Mouse (Mus musculus) heart, embryonic 14.5 days (tissue): Measurements from ENCODE around the gene Mdm2. TPM values are rescaled to one million over a fixed set of nuclear protein-coding genes. Genes with fewer than 3 reads are reported as not detected.

Source experiments
- ATAC-seq: fragments of 200-750 bp; cut with Nextera tagmentation; 2 replicates; pipeline ENCODE4 v1.8.0; 2017; ENCODE audit warnings: low read depth, moderate TSS enrichment; ENCODE audit not compliant: insufficient number of reproducible peaks, insufficient read depth, low FRiP score
- H3K27ac ChIP-seq, 2 experiments: fragments of 200-500 bp in 1 of 2; fragments of 300-500 bp in 1 of 2; sonication (generic) in 1 of 2; replicated peaks in 1 of 2; 2 replicates each; pipeline ENCODE4 v1.5.1; 2012 to 2014; ENCODE audit warnings: low read depth in 2 of 2, low read length in 2 of 2, control low read depth in 1 of 2, mild to moderate bottlenecking in 1 of 2, mixed read lengths in 1 of 2; ENCODE audit not compliant: control insufficient read depth in 1 of 2, insufficient read depth in 1 of 2
- H3K27me3 ChIP-seq: fragments of 300-500 bp; sonication (generic); 2 replicates; pipeline ENCODE4 v1.6.1; 2014; ENCODE audit warnings: mild to moderate bottlenecking, low read length, control low read depth; ENCODE audit not compliant: control insufficient read depth, insufficient read depth
- H3K36me3 ChIP-seq: fragments of 300-500 bp; sonication (generic); 2 replicates; pipeline ENCODE4 v1.6.1; 2014; ENCODE audit warnings: mild to moderate bottlenecking, control low read depth, low read length, mixed read lengths; ENCODE audit not compliant: control insufficient read depth, insufficient read depth
- H3K4me1 ChIP-seq, 2 experiments: fragments of 200-500 bp in 1 of 2; fragments of 300-500 bp in 1 of 2; sonication (generic) in 1 of 2; 2 replicates each; pipeline ENCODE4 v1.6.1; 2012 to 2014; ENCODE audit warnings: low read length in 2 of 2, control low read depth in 1 of 2, mixed read lengths in 1 of 2; ENCODE audit not compliant: control insufficient read depth in 2 of 2, insufficient read depth in 2 of 2
- H3K4me2 ChIP-seq: fragments of 300-500 bp; sonication (generic); 2 replicates; pipeline ENCODE4 v1.6.1; 2014; ENCODE audit warnings: mild to moderate bottlenecking, low read length
- H3K4me3 ChIP-seq, 2 experiments: fragments of 200-500 bp in 1 of 2; fragments of 300-500 bp in 1 of 2; sonication (generic) in 1 of 2; 2 replicates each; pipeline ENCODE4 v1.5.1; 2012 to 2014; ENCODE audit warnings: low read length in 2 of 2, mild to moderate bottlenecking in 2 of 2, control low read depth in 1 of 2, low read depth in 1 of 2, moderate library complexity in 1 of 2; ENCODE audit not compliant: control insufficient read depth in 1 of 2, insufficient read depth in 1 of 2
- H3K9ac ChIP-seq: fragments of 300-500 bp; sonication (generic); 2 replicates; pipeline ENCODE4 v1.6.1; 2014; ENCODE audit warnings: mild to moderate bottlenecking, low read length
- H3K9me3 ChIP-seq: fragments of 300-500 bp; sonication (generic); 2 replicates; pipeline ENCODE4 v1.6.1; 2016; ENCODE audit warnings: low read length, control low read depth; ENCODE audit not compliant: control insufficient read depth
- WGBS: fragments of 180-500 bp; shearing (Covaris S2); extraction: QIAGEN DNeasy Blood & Tissue Kit; methylation state at CpG from one replicate; pipeline ENCODE4 v1.1.7; 2014; 5-methylcytosine and 5-hydroxymethylcytosine counted together
- polyA plus RNA-seq: library from polyadenylated mRNA; unstranded; fragments of >200 nt; fragmentation: Nextera tagmentation; extraction: Ambion mirVana; gene quantifications from 2 replicates; pipeline ENCODE4 v1.2.1, GENCODE M21; 2014

Gene Mdm2
- polyA plus RNA-seq, 1 experiment from 2014 or later: 48.9 TPM

DNA sequence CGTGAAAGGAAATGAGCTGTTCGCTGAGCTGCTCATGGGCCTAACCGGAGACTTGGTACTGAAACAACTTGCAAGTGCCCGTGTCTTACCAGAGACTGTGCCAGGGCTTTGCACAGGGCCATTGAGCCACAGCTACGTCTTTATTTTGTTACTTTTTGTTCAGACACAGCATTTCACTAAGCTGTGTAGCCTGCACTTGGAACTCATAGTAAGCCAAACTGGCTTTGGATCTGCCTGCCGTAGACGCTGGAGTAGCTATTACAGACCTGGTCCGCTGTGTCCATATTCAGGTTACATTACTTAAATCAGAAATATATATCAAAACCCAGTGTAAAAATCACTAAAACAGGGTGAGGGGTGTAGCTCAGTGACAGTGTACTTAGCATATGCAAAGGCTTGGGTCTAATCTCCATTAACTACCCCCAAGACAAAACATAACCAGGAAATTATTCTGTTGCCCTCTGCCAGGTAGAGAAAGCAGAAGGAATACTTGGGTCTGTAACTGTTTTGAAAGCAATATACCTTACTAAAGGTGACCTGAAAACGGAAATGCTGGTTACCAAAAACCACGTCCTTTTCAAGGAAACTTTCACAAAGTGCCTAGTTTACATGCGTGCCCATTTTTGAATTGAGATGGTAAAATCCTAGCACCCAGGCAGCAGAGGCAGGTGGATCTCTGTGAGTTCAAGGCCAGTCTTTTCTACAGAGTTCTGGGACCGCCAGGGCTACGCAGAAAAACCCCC, 24.5 kb downstream of the Mdm2 start:
- Histone ChIP-seq H3K27me3 (no peaks in the 10 kb centered on the region), H3K9me3 (no peaks in the 10 kb centered on the region), H3K4me2 (no peak overlapping the region), H3K36me3 (peaks cover 30% of the 10 kb centered on the region), H3K9ac (no peak overlapping the region), H3K4me1 (no peaks in the 10 kb centered on the region), H3K4me3 (no peak overlapping the region), H3K27ac (no peak overlapping the region)
- WGBS: 87% methylated on average over 13 of the region's 13 CpGs
- ATAC-seq: no peak

DNA sequence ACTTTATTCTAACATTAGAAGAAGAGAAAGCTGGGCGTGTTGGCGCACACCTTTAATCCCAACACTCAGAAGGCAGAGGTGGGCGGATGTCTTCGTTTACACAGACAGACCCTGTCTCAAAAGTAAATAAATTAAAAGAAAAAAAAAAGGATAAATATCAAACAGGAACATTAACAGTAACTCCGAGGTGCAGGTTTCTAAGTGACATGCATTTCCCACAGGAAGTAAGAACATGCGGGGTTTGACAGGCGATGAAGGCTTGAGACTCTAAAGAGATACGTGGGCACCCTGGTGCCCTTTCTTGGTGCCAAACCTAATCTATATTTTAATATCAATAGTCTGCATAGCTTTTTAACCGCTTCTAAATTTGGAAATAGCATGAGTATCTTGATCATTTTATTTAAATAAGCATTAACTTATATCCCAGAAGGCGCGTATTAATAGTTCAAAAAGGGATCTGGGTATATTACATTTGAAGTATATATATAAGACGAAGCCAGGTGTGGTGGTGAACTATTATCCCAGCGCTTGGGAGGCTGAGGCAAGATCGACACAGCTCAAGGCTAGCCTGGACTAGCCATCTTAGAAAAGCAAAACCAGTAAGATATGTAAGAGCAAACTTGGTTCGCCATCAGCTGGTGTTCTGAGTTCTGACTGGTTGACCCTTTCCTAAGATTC, 25.2 kb downstream of the Mdm2 start:
- no peak overlapping the region for H3K4me2 ChIP-seq
- H3K9me3 ChIP-seq: no peaks in the 10 kb centered on the region
- H3K27ac ChIP-seq: no peak overlapping the region
- no peaks in the 10 kb centered on the region for H3K27me3 ChIP-seq
- no peaks in the 10 kb centered on the region for H3K4me1 ChIP-seq
- 85% methylated on average over 15 of the region's 15 CpGs for WGBS
- H3K9ac ChIP-seq: no peak overlapping the region
- H3K4me3 ChIP-seq: no peak overlapping the region
- H3K36me3 ChIP-seq: peaks cover 22% of the 10 kb centered on the region
- ATAC-seq: no peak

DNA sequence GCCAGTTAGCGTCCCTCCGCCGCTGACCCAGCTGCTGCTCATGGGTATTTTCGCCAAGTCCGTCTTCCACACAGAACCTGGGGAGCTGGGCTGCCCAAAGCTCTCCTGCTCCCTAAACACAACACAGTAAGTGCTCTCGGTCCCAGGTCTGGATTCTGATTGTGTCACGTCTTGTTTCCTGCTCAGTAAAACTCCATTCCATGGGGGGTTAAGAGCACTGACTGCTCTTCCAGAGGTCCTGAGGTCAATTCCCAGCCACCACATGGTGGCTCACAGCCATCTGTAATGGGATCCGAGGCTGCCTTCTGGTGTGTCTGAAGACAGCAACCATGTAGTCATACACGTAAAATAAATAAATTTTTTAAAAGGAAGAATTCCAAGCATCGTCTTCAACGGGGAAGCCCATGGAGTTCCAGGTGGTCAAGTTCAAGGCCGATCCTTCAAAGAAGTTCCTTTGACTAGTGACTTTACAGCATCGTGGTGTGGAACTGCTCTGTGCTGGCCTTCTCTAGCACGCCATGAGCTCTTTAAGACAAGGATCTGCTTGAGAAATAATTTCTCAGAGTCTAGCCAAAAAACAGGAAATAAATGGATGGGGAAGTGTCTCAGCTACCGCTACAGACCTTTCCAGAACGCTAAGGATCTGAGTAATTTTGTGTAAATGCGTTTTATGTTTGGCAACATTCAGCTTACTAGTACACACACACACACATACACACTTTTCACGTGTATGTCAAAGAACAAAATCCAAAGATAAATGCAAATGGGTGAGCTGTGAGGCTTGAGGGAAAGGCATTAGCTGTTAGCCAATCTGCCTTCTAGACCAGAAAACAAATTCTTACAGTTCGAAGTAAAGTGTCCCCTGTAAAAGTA, 26.0 kb downstream of the Mdm2 start:
- H3K4me3 ChIP-seq: no peak overlapping the region
- H3K9ac ChIP-seq: no peak overlapping the region
- no peaks in the 10 kb centered on the region for H3K4me1 ChIP-seq
- WGBS: 86% methylated on average over 19 of the region's 19 CpGs
- H3K27me3 ChIP-seq: no peaks in the 10 kb centered on the region
- peaks cover 15% of the 10 kb centered on the region for H3K36me3 ChIP-seq
- no peak overlapping the region for H3K4me2 ChIP-seq
- ATAC-seq: no peak
- no peak overlapping the region for H3K27ac ChIP-seq
- H3K9me3 ChIP-seq: no peaks in the 10 kb centered on the region

DNA sequence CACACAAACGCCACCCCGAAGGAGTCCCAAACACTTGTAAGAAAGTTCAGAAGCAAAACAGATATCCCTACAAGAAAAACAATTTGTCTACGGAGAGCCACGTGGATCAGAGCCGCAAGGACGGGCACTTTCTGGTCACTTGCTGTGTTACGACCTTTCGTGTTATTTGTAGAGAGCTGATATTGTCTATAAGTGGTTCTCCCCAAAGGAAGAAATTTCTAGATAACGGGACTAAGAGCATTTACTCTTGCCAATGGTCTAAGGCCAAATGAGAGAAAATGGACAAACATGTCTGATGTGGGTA, 26.9 kb downstream of the Mdm2 start:
- Histone ChIP-seq H3K36me3 (peaks cover 6% of the 10 kb centered on the region), H3K27me3 (no peaks in the 10 kb centered on the region), H3K4me1 (no peaks in the 10 kb centered on the region), H3K9me3 (no peaks in the 10 kb centered on the region), H3K4me3 (no peak overlapping the region), H3K4me2 (no peak overlapping the region), H3K9ac (no peak overlapping the region), H3K27ac (no peak overlapping the region)
- WGBS: 84% methylated on average over 9 of the region's 9 CpGs
- no peak for ATAC-seq

DNA sequence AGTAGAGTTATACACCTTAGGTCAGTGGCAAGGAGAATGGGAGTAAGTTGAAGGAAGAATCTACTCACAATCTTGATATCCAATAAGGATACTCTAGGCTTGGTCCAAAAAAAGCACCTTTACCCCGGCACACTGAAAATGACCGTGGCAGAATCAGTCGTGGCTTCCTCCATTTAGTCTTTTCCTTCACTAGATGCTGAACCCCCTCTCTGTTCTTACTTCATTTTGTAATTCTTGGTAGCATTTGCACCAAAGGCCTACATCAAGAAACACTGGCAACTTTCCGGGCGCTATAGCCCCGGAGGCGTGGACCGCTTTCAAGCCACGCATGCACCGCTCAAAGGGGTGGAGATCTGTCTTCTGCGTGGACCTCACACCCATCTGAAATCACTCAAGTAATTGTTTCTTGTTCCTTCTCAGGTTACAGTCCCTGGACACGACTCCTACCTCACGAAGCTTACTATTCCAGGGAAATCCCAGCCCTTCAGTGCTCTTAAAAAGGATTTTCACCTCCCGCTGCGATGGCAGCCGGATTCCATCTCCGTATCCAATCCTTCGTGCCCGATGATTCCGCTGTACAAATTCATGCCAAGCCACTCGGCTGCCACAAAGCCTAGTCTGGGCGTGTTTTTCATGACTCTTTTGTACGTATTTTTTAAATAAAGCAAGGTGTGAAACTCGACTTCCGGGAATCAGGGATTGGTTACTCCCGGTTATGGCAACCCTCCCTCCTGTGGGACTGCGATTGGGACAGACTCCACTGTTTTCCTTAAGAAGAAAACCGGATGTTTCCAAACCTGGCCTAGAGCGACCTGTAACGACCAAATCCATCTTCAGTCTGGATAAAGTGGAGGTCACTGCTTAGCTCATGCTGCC, 27.5 kb downstream of the Mdm2 start:
- ATAC-seq: no peak
- no peak overlapping the region for H3K9ac ChIP-seq
- no peak overlapping the region for H3K4me3 ChIP-seq
- no peaks in the 10 kb centered on the region for H3K4me1 ChIP-seq
- H3K27ac ChIP-seq: no peak overlapping the region
- H3K27me3 ChIP-seq: no peaks in the 10 kb centered on the region
- H3K36me3 ChIP-seq: peaks cover under 1% of the 10 kb centered on the region
- H3K9me3 ChIP-seq: no peaks in the 10 kb centered on the region
- H3K4me2 ChIP-seq: no peak overlapping the region
- 74% methylated on average over 30 of the region's 30 CpGs for WGBS

DNA sequence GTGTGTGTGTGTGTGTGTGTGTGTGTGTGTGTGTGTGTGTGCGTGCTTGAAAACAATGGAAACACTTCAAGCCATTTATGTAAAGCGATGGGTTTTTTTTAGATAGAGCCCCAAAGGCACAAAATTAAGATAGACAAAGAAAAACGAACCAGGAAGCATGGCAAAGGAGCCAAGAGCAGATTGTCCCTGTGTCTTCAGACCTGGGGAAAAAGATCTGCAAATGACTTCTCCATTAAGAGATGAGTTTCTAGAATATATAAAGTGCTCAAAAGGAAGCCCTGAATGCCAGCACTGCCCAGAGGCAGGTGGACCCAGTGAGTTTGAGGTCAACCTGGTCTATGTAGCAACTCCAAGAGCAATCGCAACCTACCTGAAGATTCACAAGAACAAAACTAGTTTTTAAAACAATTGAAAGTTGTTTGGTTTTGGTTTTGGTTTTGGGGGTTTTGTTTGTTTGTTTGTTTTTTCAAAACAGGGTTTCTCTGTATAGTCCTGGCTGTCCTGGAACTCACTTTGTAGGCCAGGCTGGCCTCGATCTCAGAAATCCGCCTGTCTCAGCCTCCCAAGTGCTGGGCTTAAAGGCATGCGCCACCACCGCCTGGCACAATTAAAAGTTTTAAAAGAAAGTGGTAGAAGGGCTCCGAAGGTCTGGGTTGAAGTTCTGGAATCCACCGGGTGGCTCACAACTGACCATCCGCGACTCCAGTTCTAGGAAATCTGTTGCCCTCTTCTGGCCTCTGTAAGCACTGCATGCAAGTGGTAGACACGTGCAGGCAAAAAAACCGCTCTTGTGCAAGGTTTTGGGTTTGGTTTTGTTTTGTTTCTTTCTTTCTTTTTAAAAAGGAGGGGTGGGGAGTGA, 28.3 kb downstream of the Mdm2 start:
- H3K36me3 ChIP-seq: no peaks in the 10 kb centered on the region
- no peak overlapping the region for H3K27ac ChIP-seq
- no peak overlapping the region for H3K4me3 ChIP-seq
- WGBS: 59% methylated on average over 14 of the region's 14 CpGs
- no peaks in the 10 kb centered on the region for H3K9me3 ChIP-seq
- no peak overlapping the region for H3K9ac ChIP-seq
- no peaks in the 10 kb centered on the region for H3K27me3 ChIP-seq
- no peak for ATAC-seq
- H3K4me2 ChIP-seq: no peak overlapping the region
- H3K4me1 ChIP-seq: no peaks in the 10 kb centered on the region
